Mouse (Mus musculus): ENCODE measurements around the gene Srsf5.

The Srsf5 gene

DNA sequence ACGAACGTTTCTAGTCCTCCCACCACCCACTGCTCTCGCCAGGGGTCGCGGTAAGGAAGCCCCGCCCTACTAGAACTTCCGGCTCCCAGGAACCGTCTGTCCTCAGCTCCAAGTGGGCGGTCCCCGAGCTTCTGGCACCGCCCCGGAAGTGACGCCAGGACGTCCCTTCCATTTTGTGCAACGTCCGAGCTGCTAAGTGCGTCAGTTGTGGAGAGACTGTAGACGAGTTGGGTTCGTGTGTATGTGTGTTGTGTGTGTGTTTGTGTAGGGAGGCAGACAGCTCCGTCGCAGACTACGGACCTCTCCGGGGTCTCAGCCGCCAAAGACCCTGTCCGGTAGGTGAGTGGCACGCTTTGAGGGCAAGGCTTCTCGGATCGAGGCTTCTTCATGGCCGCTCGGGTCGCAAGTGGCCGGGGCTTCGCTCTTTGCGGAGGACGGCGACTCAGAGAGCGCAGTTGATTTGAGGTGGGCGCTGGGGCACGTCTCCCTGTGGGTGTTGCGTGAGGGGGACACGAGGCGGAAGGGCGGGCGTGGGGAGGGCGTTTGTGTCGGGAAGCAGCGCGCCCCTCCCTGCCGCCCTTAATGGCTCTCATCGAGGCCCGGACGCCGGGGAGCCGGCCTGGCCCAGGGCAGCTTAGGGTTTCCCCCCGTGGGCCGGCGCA is at the start of gene Srsf5:
TSS of gene Srsf5 (plus strand) at position 171 of the 662 bp plus-strand sequence.
- in situ Hi-C loops (cut with MboI; ENCODE audit: unreplicated experiment in 2 of 2), result loop anchor here in 1 of 2 experiments (10.0 kb wide), 1 partner anchor 1771 kb away; the partner anchor contains the start of gene Vti1b

DNA sequence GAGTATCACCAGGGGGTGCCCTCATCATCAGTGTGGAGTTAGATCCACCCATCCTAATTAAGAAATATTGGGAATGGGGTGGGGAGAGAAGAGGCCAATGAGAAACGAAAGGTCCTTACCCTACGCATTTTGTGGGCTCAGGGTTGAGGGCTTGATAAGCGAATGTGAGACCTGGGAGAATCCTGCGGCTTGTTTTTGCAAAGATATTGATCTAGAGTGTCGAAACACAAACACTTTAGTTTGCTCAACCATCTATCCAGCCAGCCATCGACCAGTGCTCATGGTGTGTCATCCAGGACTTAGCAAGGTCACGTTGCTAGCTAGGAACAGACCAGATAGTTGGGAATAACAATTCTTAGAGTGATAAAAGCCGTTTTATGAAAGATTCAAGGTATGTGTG is 35.7 kb upstream of the Srsf5 start:
- in situ Hi-C loops (cut with MboI; ENCODE audit: unreplicated experiment in 2 of 2), result loop anchor here in 1 of 2 experiments (10.0 kb wide), 1 partner anchor 755 kb away; no protein-coding TSS in a partner anchor

DNA sequence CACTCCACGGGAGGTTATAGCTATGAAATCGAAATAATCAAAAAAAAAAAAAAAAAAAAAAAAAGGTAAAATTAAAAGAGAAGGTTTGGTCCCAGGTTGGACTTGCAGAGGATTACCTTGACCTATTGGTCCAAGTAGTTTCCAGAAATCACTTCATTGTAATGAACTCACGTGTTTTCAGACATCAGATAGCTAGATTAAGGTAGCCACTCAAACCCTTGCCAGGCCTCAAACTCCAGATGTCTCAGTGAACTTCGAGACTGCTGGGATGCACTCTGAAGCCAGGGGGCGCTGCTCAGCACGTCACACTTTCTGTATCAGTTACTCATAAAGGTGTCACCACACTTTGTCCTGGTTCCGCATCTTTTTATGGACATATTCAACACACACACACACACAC is 27.5 kb upstream of the Srsf5 start:
- in situ Hi-C loops (cut with MboI; ENCODE audit: unreplicated experiment in 2 of 2), result no loop called here

DNA sequence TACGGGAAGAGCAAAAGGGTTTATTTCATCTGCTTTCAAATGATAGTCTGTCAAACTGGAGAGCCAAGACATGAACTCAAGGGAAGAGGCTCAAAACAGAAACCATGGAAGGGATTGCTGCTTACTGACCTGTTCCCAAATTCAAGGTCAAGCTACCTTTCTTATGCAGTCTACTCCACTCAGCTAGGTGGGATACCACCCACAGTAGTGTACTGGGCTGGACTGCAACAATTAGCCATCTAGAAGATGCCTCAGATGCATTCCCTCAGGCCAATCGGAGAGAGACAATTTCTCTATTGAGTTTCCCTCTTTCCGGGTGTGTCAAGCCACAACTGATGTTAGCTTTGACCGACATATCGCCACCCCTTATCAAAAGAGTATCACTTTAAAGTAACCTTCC is 24.0 kb upstream of the Srsf5 start:
- in situ Hi-C loops (cut with MboI; ENCODE audit: unreplicated experiment in 2 of 2), result no loop called here

DNA sequence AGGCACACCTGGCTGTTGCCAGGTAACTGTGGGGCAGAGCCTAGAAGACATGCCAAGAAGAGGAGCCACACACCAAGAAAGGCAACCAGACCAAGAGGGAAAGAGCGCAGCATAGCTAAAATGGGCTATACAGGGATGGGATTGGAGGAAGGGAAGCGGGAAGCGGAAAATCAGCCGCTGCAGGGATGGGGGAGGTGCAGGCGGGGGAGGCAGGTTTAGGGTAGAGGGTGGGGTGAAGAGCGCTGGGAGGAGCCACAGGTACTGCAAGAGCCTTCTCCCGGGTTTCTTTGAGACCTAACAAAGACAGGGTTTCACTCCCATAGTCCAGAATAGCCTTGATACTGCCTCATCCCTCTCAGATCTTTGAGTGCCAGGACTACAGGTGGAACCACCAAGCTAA is 22.4 kb upstream of the Srsf5 start:
- in situ Hi-C loops (cut with MboI; ENCODE audit: unreplicated experiment in 2 of 2), result no loop called here

DNA sequence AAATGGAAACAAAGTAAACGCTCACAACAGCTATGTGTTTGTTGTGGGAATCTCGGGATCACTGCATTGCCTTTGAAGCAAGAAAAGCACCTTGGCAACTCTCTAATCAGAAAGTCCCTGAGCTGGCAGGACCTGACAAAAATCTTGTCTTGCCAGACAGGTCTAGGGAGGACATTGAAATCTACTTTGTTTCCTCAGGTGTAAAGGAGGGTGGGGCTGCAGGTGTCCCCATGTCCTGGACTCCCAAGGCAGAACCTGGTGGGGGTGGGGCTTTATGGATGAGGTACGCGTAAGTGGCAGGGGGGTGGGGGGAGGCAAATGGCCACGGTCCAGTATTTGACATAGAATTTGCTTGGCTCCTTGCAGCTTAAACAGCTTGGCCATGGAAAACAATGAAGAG is 21.7 kb upstream of the Srsf5 start:
- in situ Hi-C loops (cut with MboI; ENCODE audit: unreplicated experiment in 2 of 2), result no loop called here

DNA sequence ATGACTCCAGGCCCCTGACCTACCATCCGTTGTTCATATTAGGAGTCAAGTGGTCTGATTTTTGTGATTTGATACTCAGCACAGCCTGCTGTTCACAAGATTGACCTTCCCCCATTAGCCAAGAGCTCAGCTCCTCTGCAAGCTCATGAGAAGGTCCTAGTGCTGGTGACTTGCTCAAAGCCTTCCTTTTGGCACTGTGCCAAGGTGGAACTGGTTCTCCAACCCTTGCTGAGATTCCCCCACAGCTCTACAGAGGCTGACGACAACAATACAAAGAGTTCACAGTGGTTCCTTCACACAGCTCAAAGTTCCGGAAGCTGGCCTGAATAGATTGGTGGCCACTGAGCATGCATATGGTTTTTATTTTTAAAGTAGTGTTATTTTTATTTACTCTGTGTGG is 21.1 kb upstream of the Srsf5 start:
- in situ Hi-C loops (cut with MboI; ENCODE audit: unreplicated experiment in 2 of 2), result no loop called here

DNA sequence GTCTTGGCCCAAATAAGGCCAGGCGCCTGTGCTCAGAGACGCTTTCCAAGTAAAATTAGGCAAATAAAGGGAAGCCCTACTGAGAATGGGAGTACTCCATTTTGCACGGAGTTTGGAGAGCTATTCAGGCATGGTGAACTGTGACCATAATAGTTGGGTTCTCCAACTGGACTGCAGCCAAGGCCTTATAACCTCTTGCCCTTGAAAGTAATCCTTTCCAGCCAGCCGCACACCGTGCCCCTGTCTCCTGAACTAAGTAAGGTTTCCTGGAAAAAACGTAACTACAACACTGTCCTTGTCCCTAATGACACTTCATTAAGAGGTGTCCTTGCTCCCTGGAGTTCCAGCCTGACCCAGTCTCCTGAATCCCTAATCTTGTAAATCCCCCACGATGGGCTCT is 19.4 kb upstream of the Srsf5 start:
- in situ Hi-C loops (cut with MboI; ENCODE audit: unreplicated experiment in 2 of 2), result no loop called here

DNA sequence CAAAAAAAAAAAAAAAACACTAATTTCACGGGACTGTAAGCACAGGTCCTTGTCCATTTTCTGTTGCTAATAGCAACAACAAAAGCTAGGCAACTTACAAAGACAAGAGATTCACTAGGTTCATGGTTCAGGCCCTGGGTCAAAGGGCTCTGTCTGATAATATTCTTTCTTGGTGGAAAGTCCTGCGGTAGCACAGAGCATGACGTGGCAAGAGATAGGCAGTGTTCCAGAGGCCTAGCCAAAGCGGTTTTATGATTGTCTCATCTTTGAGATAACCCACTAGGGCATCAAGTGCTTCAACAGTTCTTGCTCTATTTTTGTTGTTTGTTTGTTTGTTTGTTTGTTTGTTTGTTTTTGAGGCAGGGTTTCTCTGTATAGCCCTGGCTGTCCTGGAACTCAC is 18.8 kb upstream of the Srsf5 start:
- in situ Hi-C loops (cut with MboI; ENCODE audit: unreplicated experiment in 2 of 2), result no loop called here

DNA sequence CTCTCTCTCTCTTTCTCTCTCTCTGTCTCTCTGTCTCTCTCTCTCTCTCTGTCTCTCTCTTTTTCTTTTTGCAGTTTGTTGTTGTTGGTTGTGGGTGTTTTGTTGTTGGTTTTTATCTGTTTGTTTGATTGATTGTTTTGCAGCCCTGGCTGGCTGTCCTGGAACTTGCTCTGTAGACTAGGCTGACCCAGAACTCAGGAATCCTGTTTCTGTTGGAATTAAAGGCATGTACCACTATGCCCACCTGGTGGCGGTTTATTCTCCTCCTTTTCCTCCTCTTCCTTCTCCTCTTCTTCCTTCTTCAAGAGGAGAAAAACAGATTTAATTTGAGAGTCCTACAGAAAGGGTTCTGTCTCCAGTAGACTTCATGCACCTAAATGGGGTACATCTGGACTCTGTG is 17.8 kb upstream of the Srsf5 start:
- in situ Hi-C loops (cut with MboI; ENCODE audit: unreplicated experiment in 2 of 2), result no loop called here

DNA sequence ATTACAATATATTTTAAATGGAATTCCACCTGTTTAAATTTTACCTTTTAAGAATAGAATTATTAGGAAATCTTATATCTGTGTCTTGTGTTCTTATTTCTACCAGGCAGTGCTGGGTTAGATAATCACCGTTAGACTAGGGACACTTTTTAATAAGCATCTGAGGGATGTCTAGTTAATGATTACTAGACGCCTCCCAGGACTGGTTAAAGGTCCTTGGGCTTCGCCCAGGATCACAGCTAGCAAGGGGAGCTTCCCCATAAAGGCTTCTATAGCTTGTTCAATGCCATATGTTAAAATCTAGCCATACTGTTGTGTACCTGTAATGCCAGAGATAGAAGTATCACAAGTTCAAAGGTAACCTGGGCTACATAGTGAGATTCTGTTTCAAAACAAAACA is 16.4 kb upstream of the Srsf5 start:
- in situ Hi-C loops (cut with MboI; ENCODE audit: unreplicated experiment in 2 of 2), result no loop called here

DNA sequence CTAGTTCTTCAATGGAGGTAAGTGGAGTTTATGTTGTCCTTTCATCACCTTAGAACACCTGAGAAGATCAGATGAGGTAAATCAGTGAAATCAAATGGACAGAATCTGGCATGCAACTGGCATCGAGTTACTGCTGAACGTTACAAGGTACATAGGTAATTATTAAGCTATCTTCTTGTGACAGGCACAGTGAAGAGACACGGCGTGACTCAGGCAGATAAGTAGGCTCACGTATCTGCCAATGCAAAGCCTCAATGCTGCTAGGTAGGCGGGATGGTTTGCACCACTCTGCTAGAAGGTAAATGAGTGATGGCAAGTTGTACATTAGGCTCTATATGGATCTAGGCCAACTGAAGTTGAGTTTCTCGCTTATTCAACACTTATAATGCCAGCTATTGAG is 15.2 kb upstream of the Srsf5 start:
- in situ Hi-C loops (cut with MboI; ENCODE audit: unreplicated experiment in 2 of 2), result no loop called here

DNA sequence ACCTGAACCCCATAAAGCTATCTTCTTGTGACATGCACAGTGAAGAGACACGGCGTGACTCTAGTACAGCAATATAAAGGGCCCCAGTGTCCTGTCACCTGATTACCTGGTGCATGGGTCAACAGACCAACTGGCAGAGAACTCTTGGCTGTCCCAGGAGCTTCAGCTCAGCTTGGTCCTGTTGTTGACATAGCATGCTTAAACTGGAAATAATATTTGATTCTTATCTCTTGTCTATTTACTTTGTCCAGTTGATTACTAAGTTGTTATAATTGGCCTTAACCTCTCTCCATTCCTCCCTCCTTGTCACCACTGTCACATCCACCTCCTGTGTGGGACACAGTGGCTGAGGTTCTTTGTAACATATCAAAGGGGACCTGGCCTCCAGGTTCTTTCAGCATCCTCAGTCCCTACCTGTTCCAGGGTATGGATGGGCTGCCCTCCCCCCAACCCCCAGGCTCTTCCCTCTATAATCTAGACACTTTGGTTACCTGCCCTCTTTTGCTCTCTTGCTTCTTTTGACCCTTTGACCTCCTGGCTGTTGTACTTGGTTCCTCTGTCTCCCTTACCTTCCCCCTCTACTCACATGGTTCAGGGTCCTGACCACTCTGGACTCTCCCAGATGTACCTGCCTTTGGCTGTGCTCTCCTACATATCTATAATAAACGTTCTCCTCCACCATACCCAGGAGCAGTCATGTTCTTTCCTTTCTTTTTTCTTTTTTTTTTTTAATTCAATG is 13.7 kb upstream of the Srsf5 start:
- in situ Hi-C loops (cut with MboI; ENCODE audit: unreplicated experiment in 2 of 2), result no loop called here

DNA sequence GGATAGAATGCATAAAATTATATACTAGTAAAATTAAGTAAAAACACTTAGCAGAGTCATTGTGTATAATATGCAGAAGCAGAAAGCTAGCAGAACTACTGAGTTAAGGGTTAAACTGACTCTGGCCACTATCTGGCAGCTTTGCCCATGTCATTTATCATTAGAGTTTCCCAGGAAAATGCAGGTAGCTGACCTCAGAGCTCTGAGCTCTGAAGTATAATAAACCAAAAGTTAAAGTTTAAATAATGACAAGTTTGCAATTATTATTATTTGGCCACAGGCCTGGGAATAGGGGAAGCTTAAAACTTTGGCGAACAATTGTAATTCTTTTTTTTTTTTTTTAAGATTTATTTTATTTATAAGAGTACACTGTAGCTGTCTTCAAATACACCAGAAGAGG is 12.4 kb upstream of the Srsf5 start:
- in situ Hi-C loops (cut with MboI; ENCODE audit: unreplicated experiment in 2 of 2), result no loop called here

DNA sequence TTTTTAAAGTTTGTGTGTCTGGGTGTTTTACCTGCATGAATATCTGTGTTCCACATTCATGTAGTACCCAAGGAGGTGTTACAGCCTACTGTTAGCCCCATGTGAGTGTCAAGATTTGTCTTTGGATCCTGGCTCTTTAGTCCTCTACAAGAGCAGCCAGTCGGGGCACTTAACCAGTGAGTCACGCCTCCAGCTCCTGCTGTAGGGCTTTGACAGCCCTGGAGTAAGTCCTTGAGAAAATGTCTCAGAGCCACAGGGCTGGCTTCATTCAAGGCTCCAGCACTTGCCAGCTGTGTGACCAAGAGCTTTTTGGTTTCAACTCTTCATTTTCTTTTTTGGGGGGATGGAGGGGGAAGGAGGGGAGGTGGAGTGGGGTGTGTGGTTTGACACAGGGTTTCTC is 8.6 kb upstream of the Srsf5 start:
- in situ Hi-C loops (cut with MboI; ENCODE audit: unreplicated experiment in 2 of 2), result no loop called here

DNA sequence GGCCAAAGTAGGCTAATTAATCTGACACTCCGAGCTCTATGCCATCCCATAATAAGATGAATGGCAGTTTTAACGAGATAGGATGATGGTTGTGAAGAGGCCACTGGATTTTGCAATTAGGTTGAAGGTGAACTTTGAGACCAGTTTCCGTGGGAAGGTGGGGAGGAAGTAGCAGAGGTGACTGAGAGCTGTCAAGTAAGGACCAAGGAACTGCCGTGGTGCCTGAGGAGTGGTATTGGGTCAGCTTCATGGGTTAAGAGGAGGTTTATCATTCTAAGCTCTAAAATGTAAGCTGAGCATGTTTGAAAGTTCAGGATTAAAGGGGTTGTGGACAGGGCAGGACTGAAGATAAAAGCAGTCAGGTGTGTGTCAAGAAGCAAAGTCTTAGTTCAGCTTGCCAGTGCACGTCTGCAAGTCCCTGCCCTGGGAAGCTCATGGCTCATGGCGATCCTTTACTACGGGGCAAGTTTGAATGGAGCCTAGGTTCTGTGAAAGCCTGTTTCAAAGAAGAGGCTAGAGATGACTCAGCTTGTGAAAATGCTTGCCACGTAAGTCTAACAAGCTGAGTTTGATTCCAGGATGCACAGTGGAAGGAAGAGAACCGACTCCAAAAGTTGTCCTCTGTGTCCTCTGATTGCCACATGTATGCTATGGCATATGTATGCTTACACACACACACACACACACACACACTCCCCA is 7.8 kb upstream of the Srsf5 start:
- in situ Hi-C loops (cut with MboI; ENCODE audit: unreplicated experiment in 2 of 2), result no loop called here

DNA sequence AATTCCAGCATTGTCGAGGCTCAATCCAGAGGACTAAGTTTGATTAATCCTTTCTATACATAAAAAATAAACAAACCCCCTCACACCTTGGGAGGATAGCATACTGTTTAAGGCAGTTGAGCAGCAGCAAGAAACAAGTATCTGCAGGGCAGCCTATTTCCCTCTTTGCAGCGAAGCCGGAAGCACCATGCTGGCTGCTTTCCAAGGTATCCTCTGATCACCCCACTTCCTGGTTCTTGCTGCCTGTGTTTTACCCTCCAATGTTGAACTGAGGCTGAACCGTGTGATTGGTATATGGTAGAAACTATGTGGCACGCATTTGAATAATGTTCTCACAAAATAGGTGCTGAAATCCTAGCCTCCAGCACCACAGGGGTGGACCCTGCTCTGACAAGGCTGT is 6.7 kb upstream of the Srsf5 start:
- in situ Hi-C loops (cut with MboI; ENCODE audit: unreplicated experiment in 2 of 2), result no loop called here

DNA sequence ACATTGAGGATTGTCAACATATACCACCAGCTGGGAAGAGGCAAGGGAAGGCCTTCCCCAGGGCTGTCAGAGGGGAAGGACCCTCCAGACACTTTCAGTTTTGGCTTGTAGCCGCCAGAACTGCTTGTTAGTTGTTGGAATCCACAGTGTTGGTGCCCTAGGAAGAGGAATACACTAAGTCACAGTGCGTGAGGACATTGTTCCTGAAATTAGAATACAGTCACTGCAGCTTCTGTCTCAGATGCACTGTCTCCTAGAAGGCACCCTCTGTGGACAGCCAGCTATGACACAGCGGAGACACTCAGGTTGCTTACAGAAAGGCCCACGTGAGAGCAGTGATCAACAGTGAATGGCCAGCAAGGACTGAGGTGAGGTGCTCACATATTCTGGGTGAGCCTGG is 6.1 kb upstream of the Srsf5 start:
- in situ Hi-C loops (cut with MboI; ENCODE audit: unreplicated experiment in 2 of 2), result no loop called here

DNA sequence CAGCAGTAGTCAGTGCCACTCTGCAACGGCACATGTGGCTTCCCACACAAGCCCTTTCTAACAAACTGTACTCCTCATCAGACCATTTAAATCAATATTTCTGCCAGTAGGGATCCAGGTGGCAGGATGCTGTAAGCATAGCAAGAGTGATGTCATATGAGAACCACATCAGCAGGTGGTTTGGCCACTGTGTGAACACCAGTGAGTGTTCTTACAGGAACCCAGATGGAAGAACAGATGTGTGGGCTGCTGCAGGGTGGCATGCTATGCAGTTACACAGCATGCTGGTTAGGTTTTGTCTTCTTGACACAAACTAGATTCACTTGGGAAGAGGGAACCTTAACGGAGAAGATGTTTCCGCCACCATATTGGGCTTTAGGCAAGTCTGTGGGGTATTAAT is 3.4 kb upstream of the Srsf5 start:
- in situ Hi-C loops (cut with MboI; ENCODE audit: unreplicated experiment in 2 of 2), result loop anchor here in 1 of 2 experiments (10.0 kb wide), 1 partner anchor 1767 kb away; the partner anchor contains the start of gene Vti1b

DNA sequence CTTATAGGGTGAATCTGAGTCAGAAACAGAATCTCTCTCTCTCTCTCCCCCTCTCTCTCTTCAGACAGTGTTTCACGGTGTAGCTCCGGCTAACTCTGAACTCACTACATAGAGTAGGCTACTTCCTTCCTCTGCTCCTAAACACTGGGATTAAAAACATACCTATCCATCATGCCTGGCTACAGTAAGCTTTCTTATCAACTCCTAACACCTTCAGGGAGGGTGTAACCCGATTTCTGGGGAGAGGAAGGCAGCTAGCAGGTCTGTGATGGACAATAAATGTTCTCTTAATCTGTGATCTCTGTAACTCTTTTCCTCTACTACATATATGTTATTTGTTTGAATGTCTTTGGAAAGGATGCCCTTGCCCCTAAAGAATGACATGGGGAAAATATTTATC is 1.9 kb upstream of the Srsf5 start:
- in situ Hi-C loops (cut with MboI; ENCODE audit: unreplicated experiment in 2 of 2), result loop anchor here in 1 of 2 experiments (10.0 kb wide), 1 partner anchor 1769 kb away; the partner anchor contains the start of gene Vti1b

DNA sequence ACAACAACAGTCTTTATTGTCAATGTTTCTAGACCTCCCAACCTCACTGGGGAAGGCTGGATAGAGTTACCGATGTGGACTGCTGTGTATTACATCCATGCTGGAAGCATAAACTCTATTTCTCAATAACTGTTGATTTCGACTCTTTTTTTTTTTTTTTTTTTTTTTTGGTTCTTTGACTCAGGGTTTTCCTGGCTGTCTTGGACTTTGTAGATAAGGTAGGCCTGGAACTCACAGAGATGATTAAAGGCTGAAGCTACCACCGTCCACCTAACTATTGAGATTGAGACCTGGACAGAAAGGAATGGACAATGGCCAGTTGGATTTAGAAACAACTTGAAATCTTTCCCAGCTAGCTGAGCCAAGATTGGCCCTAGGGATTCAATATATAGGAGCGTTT is 1.1 kb upstream of the Srsf5 start:
- in situ Hi-C loops (cut with MboI; ENCODE audit: unreplicated experiment in 2 of 2), result loop anchor here in 1 of 2 experiments (10.0 kb wide), 1 partner anchor 1769 kb away; the partner anchor contains the start of gene Vti1b

All from v-Abl transformed pro-B cells (cell line).